Mouse (Mus musculus) olfactory bulb, adult 2 months (tissue): ENCODE results near the gene Adat3. TPM values are rescaled to one million over a fixed set of nuclear protein-coding genes. Genes with fewer than 3 reads are reported as not detected.
A peak's percentile ranks its signal among the peaks of the same experiment; 100 is the strongest.
"Not testable (repeated sequence)": the region's sequence is repeated elsewhere in the genome, so short reads cannot be mapped to it uniquely, and the experiment has no call there.

ENCODE experiments used
- H3K27ac ChIP-seq: fragments of 200-500 bp; 2 replicates; pipeline ENCODE4 v1.5.1; 2012; ENCODE audit warnings: low read depth, low read length; ENCODE audit not compliant: insufficient read depth
- H3K4me1 ChIP-seq: fragments of 200-500 bp; 2 replicates; pipeline ENCODE4 v1.6.1; 2012; ENCODE audit warnings: low read length; ENCODE audit not compliant: control insufficient read depth, insufficient read depth
- H3K4me3 ChIP-seq: fragments of 200-500 bp; 2 replicates; pipeline ENCODE4 v1.5.1; 2012; ENCODE audit warnings: mild to moderate bottlenecking, low read depth, low read length, moderate library complexity; ENCODE audit not compliant: insufficient read depth
- CTCF ChIP-seq: fragments of 200-500 bp; IDR thresholded peaks from 2 replicates; pipeline ENCODE4 v1.5.1; 2012; ENCODE audit warnings: low read depth, mild to moderate bottlenecking, low read length, moderate library complexity; ENCODE audit not compliant: insufficient read depth
- POLR2A ChIP-seq: fragments of 200-500 bp; IDR thresholded peaks from 2 replicates; pipeline ENCODE4 v1.6.1; 2012; ENCODE audit warnings: mild to moderate bottlenecking, low read depth, low read length, moderate library complexity; ENCODE audit not compliant: insufficient read depth
- WGBS: fragments of 180-500 bp; shearing (Covaris S2); methylation state at CpG from one replicate; pipeline ENCODE4 v1.1.7; 2018; 5-methylcytosine and 5-hydroxymethylcytosine counted together
- polyA plus RNA-seq: library from polyadenylated mRNA; stranded (reverse); fragments of >200 nt; gene quantifications from 2 replicates; pipeline ENCODE4 v1.2.4, GENCODE M21; 2012; ENCODE audit warnings: low replicate concordance; ENCODE audit not compliant: missing spikeins, insufficient read depth, insufficient read length

Gene Adat3
- polyA plus RNA-seq, 1 experiment = not detected

- no peak overlapping the region for H3K27ac ChIP-seq
- TF ChIP-seq CTCF = no peak
- no peak for TF ChIP-seq POLR2A
- H3K4me1 ChIP-seq = peaks cover 42% of the 10 kb centered on the region
- peak overlapping the region; percentile 67 for H3K4me3 ChIP-seq
- WGBS = 7% methylated on average over 12 of the region's 12 CpGs
These were observed 13.4 kb upstream of the Adat3 start for GRCm38 (mm10) chr10:80589127-80589878.

GRCm38 (mm10) chr10:80589879-80590854 lies 12.5 kb upstream of the Adat3 start, which contains the start of gene Abhd17a:
Gene Abhd17a (minus strand): TSS chr10:80590341.
- TF ChIP-seq POLR2A (peak; percentile 79), CTCF (no peak)
- peaks cover 33% of the 10 kb centered on the region for H3K4me1 ChIP-seq
- under 1% methylated on average over 69 of the region's 73 CpGs for WGBS
- H3K27ac ChIP-seq = no peak within 1 kb of the TSS
- H3K4me3 ChIP-seq = peak within 1 kb of the TSS; percentile 67

- Histone ChIP-seq H3K4me1 (no peaks in the 10 kb centered on the region), H3K4me3 (no peak overlapping the region), H3K27ac (no peak overlapping the region)
- TF ChIP-seq POLR2A (no peak), CTCF (no peak)
- 42% methylated on average over 4 of the region's 4 CpGs for WGBS
These were observed 6.4 kb upstream of the Adat3 start for GRCm38 (mm10) chr10:80596318-80596717.

DNA sequence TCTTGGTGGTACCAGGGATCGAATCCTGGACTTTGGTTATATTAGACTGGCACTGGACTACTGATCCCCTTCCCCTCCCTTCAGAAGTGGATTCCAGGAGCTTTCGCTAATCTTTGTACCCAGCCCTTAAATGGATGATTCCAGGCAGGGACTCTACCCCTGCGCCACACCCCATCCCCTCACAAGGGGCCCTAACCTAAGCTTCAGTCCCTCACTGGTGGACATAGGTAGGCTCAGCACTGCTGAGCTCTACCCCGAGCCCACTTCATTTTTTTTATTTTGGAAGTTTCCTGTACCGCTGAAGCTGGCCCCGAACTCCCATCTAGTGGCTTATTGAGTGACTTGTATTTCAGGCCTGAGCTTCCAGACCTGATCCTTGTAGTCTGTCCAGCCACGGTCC lies 684 bp downstream of the Adat3 start:
- TF ChIP-seq POLR2A (no peak), CTCF (no peak)
- 26% methylated on average over 7 of the region's 7 CpGs for WGBS
- Histone ChIP-seq H3K27ac (peak overlapping the region; percentile 65), H3K4me1 (peaks cover 17% of the 10 kb centered on the region), H3K4me3 (peak overlapping the region; percentile 85)

DNA sequence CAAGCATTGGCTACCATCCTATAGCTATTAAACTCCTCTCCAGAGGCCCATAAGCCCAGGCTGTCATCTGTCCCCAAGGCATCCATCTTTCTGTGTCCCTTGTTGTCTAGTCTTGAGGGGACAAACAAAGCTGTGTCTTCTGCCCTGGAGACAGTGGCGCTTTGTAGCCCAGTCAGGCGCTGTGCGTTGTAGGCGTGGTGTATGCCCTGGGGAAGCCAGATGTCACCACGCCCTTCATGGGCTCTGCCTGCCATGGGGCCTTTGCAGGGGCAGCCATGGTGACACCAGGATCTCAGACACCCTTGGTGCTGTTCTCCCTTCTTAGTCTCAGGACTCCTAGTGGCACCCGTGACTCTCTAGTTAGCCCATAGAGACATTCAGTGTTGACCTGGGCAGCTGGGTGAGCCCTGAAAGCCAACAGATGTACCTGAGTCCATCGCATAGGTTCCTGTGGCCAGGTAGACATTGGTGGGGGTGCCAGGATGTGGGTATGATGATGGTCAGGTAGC lies 1.4 kb downstream of the Adat3 start:
- Histone ChIP-seq H3K27ac (no peak overlapping the region), H3K4me3 (no peak overlapping the region), H3K4me1 (peaks cover 17% of the 10 kb centered on the region)
- no peak for TF ChIP-seq POLR2A
- TF ChIP-seq CTCF = no peak
- WGBS = 83% methylated on average over 7 of the region's 7 CpGs

- Histone ChIP-seq H3K4me3 (no peak overlapping the region), H3K4me1 (peaks cover 17% of the 10 kb centered on the region), H3K27ac (no peak overlapping the region)
- 86% methylated on average over 2 of the region's 2 CpGs for WGBS
- TF ChIP-seq CTCF (no peak), POLR2A (no peak)
These were observed 2.3 kb downstream of the Adat3 start for GRCm38 (mm10) chr10:80604988-80605387.

DNA sequence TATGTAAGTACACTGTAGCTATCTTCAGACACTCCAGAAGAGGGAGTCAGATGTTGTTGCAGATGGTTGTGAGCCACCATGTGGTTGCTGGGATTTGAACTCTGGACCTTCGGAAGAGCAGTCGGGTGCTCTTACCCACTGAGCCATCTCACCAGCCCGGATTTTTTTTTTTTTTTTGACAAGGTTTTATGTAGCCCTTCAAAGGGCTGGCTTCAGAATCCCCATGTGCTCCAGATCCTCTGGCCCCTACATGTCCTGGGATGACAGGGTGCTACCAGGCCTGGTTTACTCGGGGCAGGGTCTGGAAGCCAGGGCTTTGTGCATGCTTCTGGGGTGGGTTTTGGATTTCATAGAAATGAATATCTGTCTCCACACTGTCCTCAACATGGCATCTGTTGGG lies 3.0 kb downstream of the Adat3 start, which contains the start of gene Gm49322:
Gm49322 (plus strand) TSS at position 301 of the 400 bp plus-strand sequence.
- WGBS = 88% methylated on average over 4 of the region's 4 CpGs
- peaks cover 20% of the 10 kb centered on the region for H3K4me1 ChIP-seq

GRCm38 (mm10) chr10:80606306-80606705 lies 3.6 kb downstream of the Adat3 start:
- H3K4me1 ChIP-seq = peaks cover 22% of the 10 kb centered on the region
- TF ChIP-seq POLR2A (no peak), CTCF (no peak)
- H3K4me3 ChIP-seq = no peak overlapping the region
- WGBS = 88% methylated on average over 23 of the region's 23 CpGs
- no peak overlapping the region for H3K27ac ChIP-seq

More for the DNA sequence above, 3.0 kb downstream of the Adat3 start, which contains the start of gene Gm49322:
- H3K27ac ChIP-seq, H3K4me3 ChIP-seq: not testable (repeated sequence)

DNA sequence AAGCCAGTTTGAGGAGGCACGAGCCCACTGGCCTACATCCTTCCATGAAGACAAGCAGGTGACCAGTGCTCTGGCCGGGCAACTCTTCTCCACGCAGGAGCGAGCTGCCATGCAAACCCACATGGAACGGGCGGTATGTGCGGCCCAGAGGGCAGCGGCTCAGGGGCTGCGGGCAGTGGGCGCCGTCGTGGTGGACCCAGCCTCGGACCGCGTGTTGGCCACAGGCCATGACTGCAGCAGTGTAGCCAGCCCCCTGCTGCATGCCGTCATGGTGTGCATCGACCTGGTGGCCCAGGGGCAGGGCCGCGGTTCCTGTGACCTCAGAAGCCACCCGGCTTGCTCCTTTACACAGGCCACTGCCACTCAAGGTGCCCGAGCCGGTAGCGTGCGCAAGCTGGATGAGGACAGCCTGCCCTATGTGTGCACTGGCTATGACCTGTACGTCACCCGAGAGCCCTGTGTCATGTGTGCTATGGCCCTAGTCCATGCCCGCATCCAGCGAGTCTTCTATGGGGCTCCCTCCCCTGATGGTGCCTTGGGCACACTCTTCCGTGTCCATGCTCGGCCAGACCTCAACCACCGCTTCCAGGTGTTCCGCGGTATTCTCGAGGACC lies 4.2 kb downstream of the Adat3 start:
- Histone ChIP-seq H3K4me3 (no peak overlapping the region), H3K4me1 (peaks cover 22% of the 10 kb centered on the region), H3K27ac (no peak overlapping the region)
- TF ChIP-seq POLR2A (no peak), CTCF (no peak)
- WGBS = 95% methylated on average over 34 of the region's 34 CpGs
